Mouse (Mus musculus) mature B cell (primary cell): Measurements from ENCODE around the gene A4galt.
"Not testable (repeated sequence)": the region's sequence is repeated elsewhere in the genome, so short reads cannot be mapped to it uniquely, and the experiment has no call there.

Experiments used
- in situ Hi-C: fragments of 300-500 bp; cut with MboI; formaldehyde crosslinking; loops from 2 replicates; pipeline ENCODE4 v1.14.3; 2019

The A4galt gene

GRCm38 (mm10) chr15:83251176-83252004 lies at the start of gene A4galt:
Gene A4galt (minus strand): TSS chr15:83251774.
- in situ Hi-C loops, result no loop called here

- in situ Hi-C loops, result no loop called here
Observed at GRCm38 (mm10) chr15:83299916-83300582, 48.5 kb upstream of the A4galt start.

- in situ Hi-C loops, result no loop called here
Observed at GRCm38 (mm10) chr15:83299450-83299849, 47.9 kb upstream of the A4galt start.

- in situ Hi-C loops, result no loop called here
Observed at GRCm38 (mm10) chr15:83298810-83299209, 47.2 kb upstream of the A4galt start.

- in situ Hi-C loops, result no loop called here
Observed at GRCm38 (mm10) chr15:83298313-83298712, 46.7 kb upstream of the A4galt start.

GRCm38 (mm10) chr15:83296771-83297311 lies 45.3 kb upstream of the A4galt start:
- in situ Hi-C loops, result no loop called here

GRCm38 (mm10) chr15:83296050-83296449 lies 44.5 kb upstream of the A4galt start:
- in situ Hi-C loops, result no loop called here

GRCm38 (mm10) chr15:83294954-83295353 lies 43.4 kb upstream of the A4galt start:
- in situ Hi-C loops, result no loop called here

- in situ Hi-C loops, result no loop called here
Observed at GRCm38 (mm10) chr15:83293706-83294645, 42.4 kb upstream of the A4galt start.

- in situ Hi-C loops, result no loop called here
Observed at GRCm38 (mm10) chr15:83293144-83293543, 41.6 kb upstream of the A4galt start.

- in situ Hi-C loops, result no loop called here
Observed at GRCm38 (mm10) chr15:83292261-83293056, 40.9 kb upstream of the A4galt start.

GRCm38 (mm10) chr15:83290899-83291298 lies 39.3 kb upstream of the A4galt start:
- in situ Hi-C loops, result no loop called here

- in situ Hi-C loops, result no loop called here
Observed at GRCm38 (mm10) chr15:83284828-83285227, 33.3 kb upstream of the A4galt start.

GRCm38 (mm10) chr15:83282397-83282796 lies 30.8 kb upstream of the A4galt start:
- in situ Hi-C loops, result no loop called here

GRCm38 (mm10) chr15:83281303-83281702 lies 29.7 kb upstream of the A4galt start:
- in situ Hi-C loops, result no loop called here

GRCm38 (mm10) chr15:83278579-83278978 lies 27.0 kb upstream of the A4galt start:
- in situ Hi-C loops, result no loop called here

- in situ Hi-C loops, result no loop called here
Observed at GRCm38 (mm10) chr15:83277451-83277850, 25.9 kb upstream of the A4galt start.

GRCm38 (mm10) chr15:83274237-83274636 lies 22.7 kb upstream of the A4galt start:
- in situ Hi-C loops, result not testable (repeated sequence)

GRCm38 (mm10) chr15:83273017-83273416 lies 21.4 kb upstream of the A4galt start:
- in situ Hi-C loops, result no loop called here

GRCm38 (mm10) chr15:83271221-83271620 lies 19.6 kb upstream of the A4galt start:
- in situ Hi-C loops, result not testable (repeated sequence)

GRCm38 (mm10) chr15:83269985-83270384 lies 18.4 kb upstream of the A4galt start:
- in situ Hi-C loops, result not testable (repeated sequence)
